Mouse (Mus musculus): ENCODE results near the gene Spdef. TPM values are rescaled to one million over a fixed set of nuclear protein-coding genes. Genes with fewer than 3 reads are reported as not detected.
A peak's percentile ranks its signal among the peaks of the same experiment; 100 is the strongest.

Spdef gene
- under 1 TPM; 0.65 to 0.96 TPM for total RNA-seq (2021)
- long read RNA-seq, experiment 1 = 0 reads
- long read RNA-seq, experiment 2 = 0 reads

DNA sequence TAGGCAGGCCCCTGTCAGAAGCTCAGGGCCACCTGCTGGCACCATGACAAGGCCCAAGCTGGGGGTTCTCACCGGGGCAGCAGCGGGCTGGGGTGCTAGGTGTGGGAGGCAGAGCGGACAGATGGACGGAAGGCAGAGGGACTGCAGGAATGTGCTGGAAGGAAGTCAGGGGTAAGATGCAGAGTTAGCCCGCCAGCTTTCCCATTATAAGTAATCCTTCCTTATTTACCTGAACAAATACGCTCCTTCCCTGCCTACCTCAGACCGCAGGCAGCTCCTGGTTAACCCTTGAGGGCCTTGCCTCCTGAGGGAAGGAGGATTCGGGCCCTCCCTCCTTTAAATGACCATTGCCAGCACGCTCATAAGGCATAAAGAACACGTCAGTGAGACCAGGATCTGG, at the start of gene Spdef:
Spdef (minus strand) TSS at position 186 of the 400 bp plus-strand sequence.
- no peak for DNase-seq (ENCODE audit: low spot score in 2 of 2)

- DNase-seq (ENCODE audit: low spot score in 2 of 2) = no peak
Observed at GRCm38 (mm10) chr17:27777823-27778222, 49.1 kb upstream of the Spdef start.

GRCm38 (mm10) chr17:27774198-27774597, 45.4 kb upstream of the Spdef start:
- DNase-seq (ENCODE audit: low spot score in 2 of 2) = no peak

DNA sequence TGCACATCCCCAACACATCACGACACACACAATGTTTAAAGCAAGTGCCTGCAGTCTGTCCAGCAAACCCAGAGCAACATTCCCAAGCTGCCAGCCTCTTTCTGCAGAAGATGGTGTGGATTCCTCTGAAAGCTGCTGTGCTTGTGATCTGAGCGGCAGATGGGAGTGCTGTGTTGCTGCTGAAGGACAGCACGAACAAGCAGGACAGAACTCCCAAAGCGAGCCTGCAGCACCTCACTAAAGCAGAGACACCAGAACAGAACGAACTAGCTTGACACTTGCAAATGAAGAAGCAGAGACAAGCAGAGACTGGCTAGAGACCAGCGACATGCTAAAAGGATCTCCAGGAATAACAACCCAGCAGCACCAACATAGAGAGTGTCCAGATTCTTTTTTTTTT, 42.9 kb upstream of the Spdef start:
- DNase-seq (ENCODE audit: low spot score in 2 of 2) = no peak

DNA sequence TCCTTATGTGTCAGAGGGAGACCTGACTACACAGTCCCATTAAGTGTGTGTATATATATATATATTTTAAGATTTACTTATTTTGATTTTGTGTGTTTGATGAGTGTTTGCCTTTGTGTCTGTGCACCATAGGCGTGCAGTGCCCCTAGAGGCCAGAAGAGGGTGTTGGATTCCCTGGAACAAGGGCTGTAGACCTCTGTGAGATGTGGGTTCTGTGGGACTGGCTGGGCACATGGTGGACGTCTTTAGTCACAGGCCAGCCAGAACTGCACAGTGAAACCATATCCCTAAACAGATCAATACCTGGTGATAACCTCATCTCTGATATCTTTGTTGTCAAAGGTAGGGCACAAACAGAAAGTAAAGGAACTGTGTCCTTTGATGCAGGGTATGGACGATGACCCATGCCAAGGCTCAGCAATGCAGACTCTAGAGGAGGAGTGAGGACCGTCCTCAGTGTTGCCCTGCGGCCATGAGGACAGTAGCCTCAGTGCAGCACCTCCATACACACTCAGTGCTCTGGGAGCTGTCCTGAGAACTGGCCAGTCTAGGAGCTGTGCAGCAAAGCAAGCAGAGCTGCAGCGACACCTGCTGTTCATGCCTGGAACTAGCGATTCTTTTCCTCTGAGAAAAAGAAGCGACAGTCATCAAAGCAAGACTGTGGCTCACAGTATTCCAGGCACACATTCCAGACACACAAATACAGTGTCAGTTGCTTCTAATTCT, 40.2 kb upstream of the Spdef start:
- peak; percentile 40 to 72 for DNase-seq (ENCODE audit: low spot score in 2 of 2)

GRCm38 (mm10) chr17:27767543-27767942, 38.8 kb upstream of the Spdef start:
- DNase-seq (ENCODE audit: low spot score in 2 of 2) = no peak

DNA sequence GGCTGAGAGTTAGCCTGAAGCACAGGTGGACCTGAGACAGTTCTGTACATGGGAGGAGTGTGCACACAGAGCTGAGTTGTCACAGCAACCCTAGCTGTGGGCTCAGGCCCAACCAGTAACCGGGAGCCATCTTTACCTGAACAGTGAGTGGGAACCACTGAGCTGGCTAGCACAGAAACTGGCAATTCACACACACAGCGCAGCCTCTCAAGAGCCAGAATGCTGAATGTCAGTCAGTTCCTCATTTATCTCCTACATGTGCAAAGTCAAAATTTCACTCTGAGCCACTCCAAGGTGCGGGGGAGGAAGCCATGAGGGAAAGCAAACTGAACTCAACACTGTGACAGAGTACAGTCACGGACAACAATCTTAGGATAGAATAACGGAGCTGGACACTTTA, 38.4 kb upstream of the Spdef start:
- DNase-seq (ENCODE audit: low spot score in 2 of 2) = no peak

GRCm38 (mm10) chr17:27765066-27765465, 36.3 kb upstream of the Spdef start:
- no peak for DNase-seq (ENCODE audit: low spot score in 2 of 2)

DNA sequence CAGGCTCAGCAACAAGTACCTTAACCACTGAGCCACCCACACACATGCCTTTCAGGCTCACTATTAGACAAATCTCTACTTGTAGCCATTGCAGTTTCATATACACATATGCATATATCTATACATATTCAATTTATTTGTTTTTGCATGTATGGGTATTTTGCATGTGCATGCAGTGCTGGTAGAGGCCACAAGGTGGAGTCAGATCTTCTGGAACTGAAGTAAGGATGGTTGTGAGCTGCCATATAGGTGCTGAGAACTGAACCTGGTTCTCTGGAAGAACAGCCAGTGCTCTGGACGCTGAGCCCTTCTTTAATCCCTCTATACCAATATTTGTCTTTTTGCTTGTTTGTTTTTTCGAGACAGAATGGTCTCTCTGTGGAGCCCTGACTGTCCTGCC, 35.7 kb upstream of the Spdef start:
- DNase-seq (ENCODE audit: low spot score in 2 of 2) = no peak

- DNase-seq (ENCODE audit: low spot score in 2 of 2) = no peak
Observed at GRCm38 (mm10) chr17:27762884-27763283, 34.1 kb upstream of the Spdef start.

DNA sequence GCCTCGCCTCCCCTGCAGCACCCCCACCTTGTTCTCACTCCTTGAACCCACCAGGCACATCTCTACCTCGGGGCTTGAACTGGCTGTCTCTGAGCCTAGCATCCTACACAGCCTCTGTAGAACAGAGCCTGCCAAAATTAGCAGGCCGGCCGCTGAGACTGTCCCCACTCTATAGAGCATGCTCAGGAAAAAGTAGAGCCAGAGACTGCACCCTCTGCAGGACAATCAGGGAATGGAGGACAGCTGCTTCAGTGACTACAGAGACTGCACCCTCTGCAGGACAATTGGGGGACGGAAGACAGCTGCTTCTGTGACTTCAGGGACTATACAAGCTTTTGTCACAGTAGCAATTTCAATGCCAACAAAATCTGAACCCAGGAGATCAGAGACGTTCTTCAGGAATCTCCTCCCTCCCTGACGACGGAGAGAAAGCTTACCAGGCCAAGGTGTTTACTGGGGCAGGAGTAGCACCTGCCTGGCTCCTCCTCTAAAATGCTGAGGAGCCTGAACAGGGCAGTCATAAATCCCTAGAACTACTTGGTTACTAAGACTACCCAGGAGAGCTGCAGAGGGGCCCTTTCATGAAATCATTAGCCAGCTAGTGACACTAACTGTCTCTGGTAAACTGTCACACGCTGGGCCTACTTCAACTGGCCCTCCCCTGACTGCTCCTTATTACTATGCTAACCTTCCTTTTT, 33.0 kb upstream of the Spdef start:
- peak; percentile 50 to 84 for DNase-seq (ENCODE audit: low spot score in 2 of 2)

DNA sequence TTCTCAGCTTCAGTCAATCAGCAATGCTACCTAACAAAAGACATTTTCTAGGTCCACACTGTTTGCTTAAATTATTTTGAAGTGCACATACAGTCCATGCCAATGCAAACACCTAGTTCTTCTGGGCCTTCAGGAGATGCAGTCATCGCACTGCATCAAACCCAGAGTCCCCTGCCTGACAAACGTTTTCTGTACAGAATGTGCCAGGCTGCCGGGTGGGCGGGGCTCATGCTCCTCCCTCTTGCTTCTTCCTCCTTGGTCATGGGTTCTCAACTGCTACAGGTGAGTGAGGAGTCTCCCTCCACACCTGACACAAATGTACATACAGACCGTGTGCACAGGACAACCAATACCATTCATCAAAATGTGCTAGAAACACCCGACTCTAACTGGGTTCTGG, 31.4 kb upstream of the Spdef start:
- no peak for DNase-seq (ENCODE audit: low spot score in 2 of 2)

DNA sequence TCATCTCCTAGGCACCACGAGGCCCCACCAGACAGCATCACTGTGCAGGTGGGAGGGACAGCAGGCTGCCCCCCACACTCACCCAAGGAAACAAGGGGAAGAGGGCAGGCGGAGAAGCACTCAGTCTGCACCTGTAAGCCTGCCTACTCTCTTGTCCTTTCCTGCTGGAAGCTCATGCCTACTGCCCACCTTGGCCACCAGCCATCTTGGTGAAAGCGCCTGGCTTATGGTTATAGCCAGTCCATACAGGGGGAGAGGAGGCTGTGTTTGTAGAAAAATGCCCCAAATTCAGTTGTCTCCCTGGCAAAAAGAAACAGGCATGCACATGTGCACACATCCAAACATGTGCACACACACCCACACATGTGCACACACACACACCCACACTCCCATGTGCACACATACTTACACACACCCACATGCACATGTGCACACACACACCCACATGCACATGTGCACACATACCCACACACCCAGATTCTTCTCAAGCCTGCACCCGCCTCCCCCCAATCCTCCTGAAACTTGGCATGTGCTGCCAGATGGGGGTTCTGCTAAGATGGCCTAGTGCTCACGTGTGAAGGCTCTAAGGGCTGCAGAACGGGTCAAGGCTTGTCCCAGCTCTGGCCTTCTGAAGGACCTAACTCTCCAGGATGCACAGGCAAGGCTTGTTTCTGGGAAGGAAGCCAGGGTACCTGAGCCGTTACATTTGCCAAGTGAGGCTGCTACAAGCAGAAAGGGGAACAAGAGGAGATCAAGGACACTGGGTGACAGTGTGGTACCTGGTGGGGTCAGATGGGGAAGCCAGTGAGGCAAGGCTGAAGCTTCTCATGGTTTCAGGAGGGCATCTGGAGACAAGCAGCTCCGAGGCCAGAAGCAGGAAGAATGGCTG, 22.8 kb upstream of the Spdef start:
- DNase-seq (ENCODE audit: low spot score in 2 of 2) = no peak

DNA sequence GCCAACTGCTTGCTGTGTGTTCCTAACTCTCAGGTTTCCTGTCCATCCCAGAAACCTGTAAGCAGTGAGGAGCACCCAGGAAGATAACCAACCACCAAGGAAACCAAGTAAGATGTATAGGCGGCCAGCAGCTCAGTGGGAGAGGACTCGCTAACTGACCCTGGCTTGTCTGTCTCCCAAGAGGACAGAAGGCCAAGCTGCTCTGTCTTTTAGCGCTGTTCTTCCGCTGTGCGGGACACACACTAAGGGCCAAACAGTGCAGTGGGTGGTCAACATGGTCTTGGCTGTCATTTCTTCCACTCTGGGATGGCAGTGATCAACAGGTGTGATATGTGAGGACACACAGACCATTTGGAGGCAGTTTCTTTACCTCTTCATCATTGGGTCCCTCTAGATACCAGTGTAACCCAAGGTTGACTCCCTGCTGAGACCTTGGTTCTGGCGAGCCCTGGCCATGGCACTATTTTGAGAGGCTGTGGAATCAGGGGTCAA, 21.7 kb upstream of the Spdef start:
- DNase-seq (ENCODE audit: low spot score in 2 of 2) = no peak

DNA sequence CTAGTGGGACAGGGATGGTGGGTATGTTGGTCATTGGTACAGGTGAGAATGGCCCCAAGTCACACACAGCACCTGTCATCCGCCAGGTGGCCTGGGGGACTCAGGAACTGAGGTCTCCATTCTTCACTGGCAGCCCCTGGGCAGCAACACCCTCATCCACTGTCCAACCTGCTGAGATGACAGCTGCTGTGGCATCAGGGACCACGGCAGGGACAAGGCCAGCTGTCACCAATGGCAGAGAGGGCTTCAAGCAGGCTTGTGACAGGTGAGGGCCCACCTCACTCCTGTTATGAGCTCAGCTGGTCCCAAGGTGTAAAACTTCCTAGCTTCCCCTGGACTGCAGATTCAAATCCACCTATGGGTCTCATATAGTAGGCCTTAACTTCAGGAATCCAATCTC, 19.4 kb upstream of the Spdef start:
- DNase-seq (ENCODE audit: low spot score in 2 of 2) = no peak

- no peak for DNase-seq (ENCODE audit: low spot score in 2 of 2)
Observed at GRCm38 (mm10) chr17:27746446-27746845, 17.7 kb upstream of the Spdef start.

GRCm38 (mm10) chr17:27740961-27741360, 12.2 kb upstream of the Spdef start:
- no peak for DNase-seq (ENCODE audit: low spot score in 2 of 2)

- DNase-seq (ENCODE audit: low spot score in 2 of 2) = no peak
Observed at GRCm38 (mm10) chr17:27734344-27735073, 5.8 kb upstream of the Spdef start.

- no peak for DNase-seq (ENCODE audit: low spot score in 2 of 2)
Observed at GRCm38 (mm10) chr17:27732694-27733093, 3.9 kb upstream of the Spdef start.

DNA sequence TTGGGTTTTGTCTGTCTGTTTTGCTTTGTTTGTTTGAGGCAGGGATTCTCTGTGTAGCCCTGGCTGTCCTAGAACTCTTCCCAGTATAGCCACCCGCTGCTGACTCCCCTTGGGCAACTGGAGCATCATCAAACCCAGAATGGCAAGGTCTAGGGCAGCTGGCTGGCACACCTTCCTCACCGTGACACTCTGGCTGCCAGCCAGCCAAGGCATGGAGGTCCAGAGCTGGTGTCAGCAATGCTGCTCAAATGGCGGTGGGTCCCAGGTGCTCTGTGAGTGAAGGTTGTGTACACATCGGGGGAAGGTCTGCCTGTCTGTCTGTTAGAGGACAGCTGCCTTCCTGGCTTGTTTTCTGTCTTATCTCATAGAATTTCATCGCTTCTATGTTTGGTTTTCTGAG, 3.4 kb upstream of the Spdef start:
- no peak for DNase-seq (ENCODE audit: low spot score in 2 of 2)

GRCm38 (mm10) chr17:27726527-27726926, 2.2 kb downstream of the Spdef start:
- DNase-seq (ENCODE audit: low spot score in 2 of 2) = no peak

Data from gastrocnemius, postnatal 4 days (tissue).